Mouse (Mus musculus) midbrain, embryonic 14.5 days (tissue): ENCODE results near the gene Mrm1. TPM values are rescaled to one million over a fixed set of nuclear protein-coding genes. Genes with fewer than 3 reads are reported as not detected.

Experiments used
- ATAC-seq: fragments of 200-750 bp; cut with Nextera tagmentation; 2 replicates; pipeline ENCODE4 v1.8.0; 2017; ENCODE audit warnings: moderate number of reproducible peaks, moderate library complexity; ENCODE audit not compliant: low FRiP score, low TSS enrichment
- DNase-seq: peaks from one replicate; pipeline ENCODE4 v3.0.0-alpha.2; 2015
- H3K27ac ChIP-seq: fragments of 300-500 bp; sonication (generic); replicated peaks from 2 replicates; pipeline ENCODE4 v1.5.1; 2014; ENCODE audit warnings: mild to moderate bottlenecking, low read depth, low read length, moderate library complexity
- H3K27me3 ChIP-seq: fragments of 300-500 bp; sonication (generic); 2 replicates; pipeline ENCODE4 v1.6.1; 2014; ENCODE audit warnings: low read length, control low read depth, mixed read lengths; ENCODE audit not compliant: control insufficient read depth, insufficient read depth
- H3K36me3 ChIP-seq: fragments of 300-500 bp; sonication (generic); 2 replicates; pipeline ENCODE4 v1.6.1; 2014; ENCODE audit warnings: low read length, control low read depth; ENCODE audit not compliant: control insufficient read depth, insufficient read depth
- H3K4me1 ChIP-seq: fragments of 300-500 bp; sonication (generic); 2 replicates; pipeline ENCODE4 v1.6.1; 2014; ENCODE audit warnings: mild to moderate bottlenecking, antibody characterized with exemption, low read length, control low read depth; ENCODE audit not compliant: control insufficient read depth, insufficient read depth
- H3K4me2 ChIP-seq: fragments of 300-500 bp; sonication (generic); 2 replicates; pipeline ENCODE4 v1.6.1; 2014; ENCODE audit warnings: mild to moderate bottlenecking, low read length, moderate library complexity
- H3K4me3 ChIP-seq: fragments of 300-500 bp; sonication (generic); replicated peaks from 2 replicates; pipeline ENCODE4 v1.5.1; 2014; ENCODE audit warnings: low read depth, low read length
- H3K9ac ChIP-seq: fragments of 300-500 bp; sonication (generic); replicated peaks from 2 replicates; pipeline ENCODE4 v1.6.1; 2014; ENCODE audit warnings: mild to moderate bottlenecking, low read length, moderate library complexity
- H3K9me3 ChIP-seq: fragments of 300-500 bp; sonication (generic); 2 replicates; pipeline ENCODE4 v1.6.1; 2016; ENCODE audit warnings: low read length, control low read depth, mixed read lengths; ENCODE audit not compliant: control insufficient read depth
- WGBS: fragments of 180-500 bp; shearing (Covaris S2); extraction: QIAGEN DNeasy Blood & Tissue Kit; methylation state at CpG from one replicate; pipeline ENCODE4 v1.1.7; 2014; 5-methylcytosine and 5-hydroxymethylcytosine counted together
- polyA plus RNA-seq: library from polyadenylated mRNA; unstranded; fragments of >200 nt; fragmentation: Nextera tagmentation; extraction: Ambion mirVana; gene quantifications from 2 replicates; pipeline ENCODE4 v1.2.1, GENCODE M21; 2014

Gene Mrm1
- polyA plus RNA-seq, 1 experiment from 2014 or later, result 8.5 TPM

GRCm38 (mm10) chr11:84794496-84795113, 24.7 kb downstream of the Mrm1 start:
- 7% methylated on average over 17 of the region's 17 CpGs for WGBS
- H3K27ac ChIP-seq, result peak overlapping the region; percentile 57
- H3K4me3 ChIP-seq, result peak overlapping the region; percentile 13; the same call in 1 of the 2 replicates

GRCm38 (mm10) chr11:84793545-84793944, 25.8 kb downstream of the Mrm1 start:
- Histone ChIP-seq H3K36me3 (no peaks in the 10 kb centered on the region), H3K9ac (no peak overlapping the region), H3K4me1 (peaks cover 18% of the 10 kb centered on the region; the same call in 1 of the 2 replicates), H3K27ac (no peak overlapping the region), H3K4me2 (no peak overlapping the region), H3K27me3 (no peaks in the 10 kb centered on the region), H3K9me3 (no peaks in the 10 kb centered on the region), H3K4me3 (no peak overlapping the region)
- DNase-seq (no peak), ATAC-seq (no peak)

More at GRCm38 (mm10) chr11:84794496-84795113, 24.7 kb downstream of the Mrm1 start:
- H3K4me1 ChIP-seq, result peaks cover 17% of the 10 kb centered on the region; the same call in 1 of the 2 replicates
- no peaks in the 10 kb centered on the region for H3K36me3 ChIP-seq
- peak overlapping the region; percentile 38; the same call in 1 of the 2 replicates for H3K9ac ChIP-seq
- no peaks in the 10 kb centered on the region for H3K27me3 ChIP-seq
- ATAC-seq, result peak; percentile 85; the same call in 1 of the 2 replicates
- H3K9me3 ChIP-seq, result no peaks in the 10 kb centered on the region
- H3K4me2 ChIP-seq, result peak overlapping the region; percentile 47
- peak; percentile 94 for DNase-seq

GRCm38 (mm10) chr11:84790383-84790782, 28.9 kb downstream of the Mrm1 start:
- Histone ChIP-seq H3K4me1 (peaks cover 13% of the 10 kb centered on the region; the same call in 1 of the 2 replicates), H3K4me2 (no peak overlapping the region), H3K27ac (no peak overlapping the region), H3K4me3 (no peak overlapping the region), H3K36me3 (no peaks in the 10 kb centered on the region), H3K9ac (no peak overlapping the region), H3K9me3 (no peaks in the 10 kb centered on the region), H3K27me3 (no peaks in the 10 kb centered on the region)
- ATAC-seq (no peak), DNase-seq (no peak)
- WGBS, result 49% methylated on average over 6 of the region's 6 CpGs

GRCm38 (mm10) chr11:84780143-84780870, 39.0 kb downstream of the Mrm1 start:
- Histone ChIP-seq H3K4me2 (peak overlapping the region; percentile 38), H3K4me3 (no peak overlapping the region), H3K9me3 (no peaks in the 10 kb centered on the region), H3K9ac (no peak overlapping the region), H3K27me3 (peaks cover 13% of the 10 kb centered on the region), H3K27ac (0 out of 2 replicates have a peak overlapping the region, but pooled peaks have one; percentile 14), H3K36me3 (no peaks in the 10 kb centered on the region), H3K4me1 (peaks cover 21% of the 10 kb centered on the region)
- peak; percentile 77 for DNase-seq
- 3% methylated on average over 19 of the region's 19 CpGs for WGBS
- no peak; the same call in 1 of the 2 replicates for ATAC-seq

- DNase-seq, result peak; percentile 78
- 0 out of 2 replicates have a peak, but pooled peaks cover 4% of the 10 kb centered on the region for H3K27me3 ChIP-seq
Observed at GRCm38 (mm10) chr11:84775560-84775959, 43.8 kb downstream of the Mrm1 start.

GRCm38 (mm10) chr11:84774870-84775514, 44.3 kb downstream of the Mrm1 start:
- H3K36me3 ChIP-seq, result no peaks in the 10 kb centered on the region
- peaks cover 34% of the 10 kb centered on the region for H3K4me1 ChIP-seq
- H3K4me3 ChIP-seq, result no peak overlapping the region
- H3K27me3 ChIP-seq, result 0 out of 2 replicates have a peak, but pooled peaks cover 4% of the 10 kb centered on the region
- ATAC-seq, result no peak
- 40% methylated on average over 13 of the region's 13 CpGs for WGBS
- no peak overlapping the region for H3K9ac ChIP-seq
- peak overlapping the region; percentile 67 for H3K27ac ChIP-seq
- no peaks in the 10 kb centered on the region for H3K9me3 ChIP-seq
- peak; percentile 58 for DNase-seq
- peak overlapping the region; percentile 8; the same call in 1 of the 2 replicates for H3K4me2 ChIP-seq

More at GRCm38 (mm10) chr11:84775560-84775959, 43.8 kb downstream of the Mrm1 start:
- Histone ChIP-seq H3K9me3 (no peaks in the 10 kb centered on the region), H3K4me2 (0 out of 2 replicates have a peak overlapping the region, but pooled peaks have one; percentile 11), H3K9ac (no peak overlapping the region), H3K4me3 (no peak overlapping the region), H3K27ac (peak overlapping the region; percentile 67), H3K4me1 (peaks cover 39% of the 10 kb centered on the region), H3K36me3 (no peaks in the 10 kb centered on the region)
- ATAC-seq, result peak; percentile 55; the same call in 1 of the 2 replicates
- WGBS, result 2% methylated on average over 4 of the region's 4 CpGs

- Histone ChIP-seq H3K27me3 (peaks cover 4% of the 10 kb centered on the region; the same call in 1 of the 2 replicates), H3K36me3 (no peaks in the 10 kb centered on the region), H3K9me3 (no peaks in the 10 kb centered on the region), H3K4me2 (no peak overlapping the region), H3K4me3 (no peak overlapping the region), H3K9ac (no peak overlapping the region), H3K27ac (no peak overlapping the region), H3K4me1 (peaks cover 43% of the 10 kb centered on the region)
- ATAC-seq, result no peak
- WGBS, result 65% methylated on average over 6 of the region's 6 CpGs
- no peak for DNase-seq
Observed at GRCm38 (mm10) chr11:84767898-84768297, 51.4 kb downstream of the Mrm1 start.

GRCm38 (mm10) chr11:84765125-84765524, 54.2 kb downstream of the Mrm1 start:
- DNase-seq (no peak), ATAC-seq (no peak)
- no peak overlapping the region for H3K4me3 ChIP-seq
- peaks cover 45% of the 10 kb centered on the region for H3K4me1 ChIP-seq
- no peak overlapping the region for H3K4me2 ChIP-seq
- H3K36me3 ChIP-seq, result no peaks in the 10 kb centered on the region
- H3K9me3 ChIP-seq, result no peaks in the 10 kb centered on the region
- peaks cover 7% of the 10 kb centered on the region; the same call in 1 of the 2 replicates for H3K27me3 ChIP-seq
- H3K27ac ChIP-seq, result no peak overlapping the region
- WGBS, result 28% methylated on average over 5 of the region's 5 CpGs
- H3K9ac ChIP-seq, result no peak overlapping the region
